Mouse (Mus musculus) NIH3T3 (cell line): ENCODE data around the gene Cyp27b1.
"Not testable (repeated sequence)": the region's sequence is repeated elsewhere in the genome, so short reads cannot be mapped to it uniquely, and the experiment has no call there.

Experiments
- DNase-seq: peaks from one replicate; pipeline ENCODE4 v3.0.0-alpha.2; 2012; ENCODE audit warnings: low read depth

Cyp27b1 gene

DNA sequence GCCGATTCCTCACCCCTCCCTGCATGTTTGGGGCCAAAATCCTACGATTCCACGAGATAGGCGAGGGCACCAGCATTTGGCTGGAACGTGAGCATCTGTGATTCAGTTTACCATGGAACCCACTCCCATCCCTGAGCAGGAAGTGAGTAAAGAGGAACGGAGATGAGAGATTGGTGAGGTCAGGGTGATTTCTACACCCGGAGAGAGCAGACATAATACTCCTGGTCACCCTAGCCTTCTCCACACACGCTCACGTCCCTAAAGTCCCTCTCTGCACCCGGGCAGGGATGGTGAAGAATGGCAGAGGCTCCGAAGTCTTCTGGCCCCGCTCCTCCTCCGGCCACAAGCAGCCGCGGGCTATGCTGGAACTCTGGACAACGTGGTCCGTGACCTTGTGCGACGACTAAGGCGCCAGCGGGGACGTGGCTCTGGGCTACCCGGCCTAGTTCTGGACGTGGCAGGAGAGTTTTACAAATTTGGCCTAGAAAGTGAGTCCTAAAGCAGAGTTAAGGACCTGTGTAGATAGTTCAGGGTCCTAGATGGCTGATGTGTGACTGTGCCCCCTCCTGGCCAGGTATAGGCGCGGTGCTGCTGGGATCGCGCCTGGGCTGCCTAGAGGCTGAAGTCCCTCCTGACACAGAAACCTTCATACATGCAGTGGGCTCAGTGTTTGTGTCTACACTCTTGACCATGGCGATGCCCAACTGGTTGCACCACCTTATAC is 1.5 kb downstream of the Cyp27b1 start:
- no peak for DNase-seq

DNA sequence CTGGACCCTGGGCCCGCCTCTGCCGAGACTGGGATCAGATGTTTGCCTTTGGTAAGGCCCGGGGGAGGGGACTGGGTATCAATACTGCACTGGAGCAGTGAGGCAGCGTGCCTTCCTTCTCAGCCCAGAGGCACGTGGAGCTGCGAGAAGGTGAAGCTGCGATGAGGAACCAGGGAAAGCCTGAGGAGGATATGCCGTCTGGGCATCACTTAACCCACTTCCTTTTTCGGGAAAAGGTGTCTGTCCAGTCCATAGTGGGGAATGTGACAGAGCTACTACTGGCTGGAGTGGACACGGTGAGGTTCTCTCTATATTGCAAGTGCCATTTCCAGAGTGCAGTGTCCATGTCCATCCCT is 2.0 kb downstream of the Cyp27b1 start:
- no peak for DNase-seq

DNA sequence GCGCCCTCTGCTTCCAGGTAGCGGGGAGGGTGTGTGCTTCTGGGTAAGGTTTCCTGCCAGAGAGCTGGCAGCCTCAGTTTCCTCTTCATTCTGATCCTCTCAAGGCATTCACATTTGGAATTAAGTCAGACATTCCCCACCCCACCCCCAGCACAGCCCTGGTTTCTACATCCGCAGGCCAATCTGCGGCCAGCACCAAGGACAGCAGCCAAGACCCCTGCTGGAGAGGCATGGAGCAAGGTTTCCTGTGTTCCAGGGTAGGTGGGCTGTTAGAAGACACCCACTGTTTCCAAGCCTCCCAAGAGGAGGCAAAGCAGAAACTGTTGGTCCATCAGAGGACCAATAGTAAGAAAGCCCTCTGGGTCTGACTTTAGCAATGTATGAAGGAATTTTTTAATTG is 6.6 kb downstream of the Cyp27b1 start:
- peak; percentile 25 for DNase-seq

DNA sequence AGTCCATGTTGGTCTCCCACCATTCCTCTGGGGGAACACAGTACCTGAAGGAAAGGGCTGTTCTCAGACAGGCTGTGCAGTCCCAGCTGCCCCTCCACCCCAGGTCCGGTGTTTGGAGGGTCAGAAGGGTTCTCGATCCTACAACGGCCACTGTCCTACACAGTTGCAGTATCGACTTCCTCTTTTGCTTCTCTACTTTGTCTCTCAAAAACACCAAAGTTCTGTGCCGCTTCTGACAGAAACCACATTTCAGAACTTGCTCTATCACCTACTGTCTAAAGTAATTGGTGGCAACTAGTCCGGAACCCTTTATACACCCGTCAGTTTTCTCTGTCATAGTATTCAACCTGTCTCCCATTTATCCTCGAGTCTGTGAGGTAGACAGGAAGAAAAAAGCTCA is 7.4 kb downstream of the Cyp27b1 start:
- DNase-seq = no peak

DNA sequence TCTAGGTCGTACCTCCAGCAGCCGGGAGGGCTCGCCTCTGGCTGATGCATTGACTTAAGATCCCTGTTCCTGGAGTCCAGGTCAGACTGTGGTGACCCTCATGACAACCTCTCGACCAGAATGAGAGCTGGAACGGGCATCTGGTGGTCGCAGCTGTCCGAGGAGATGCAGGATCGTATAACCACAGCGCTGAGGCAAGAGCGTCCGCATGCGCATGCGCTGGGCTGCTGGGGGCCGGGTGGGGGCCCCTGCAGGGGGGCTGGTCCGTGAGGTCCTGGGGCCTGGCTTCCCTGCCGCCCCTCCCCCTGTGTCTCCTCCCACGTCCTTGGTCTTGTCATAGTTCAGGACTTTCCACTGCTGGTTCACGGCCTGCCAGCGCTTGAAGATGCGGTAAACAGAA is 8.4 kb downstream of the Cyp27b1 start:
- DNase-seq = no peak

DNA sequence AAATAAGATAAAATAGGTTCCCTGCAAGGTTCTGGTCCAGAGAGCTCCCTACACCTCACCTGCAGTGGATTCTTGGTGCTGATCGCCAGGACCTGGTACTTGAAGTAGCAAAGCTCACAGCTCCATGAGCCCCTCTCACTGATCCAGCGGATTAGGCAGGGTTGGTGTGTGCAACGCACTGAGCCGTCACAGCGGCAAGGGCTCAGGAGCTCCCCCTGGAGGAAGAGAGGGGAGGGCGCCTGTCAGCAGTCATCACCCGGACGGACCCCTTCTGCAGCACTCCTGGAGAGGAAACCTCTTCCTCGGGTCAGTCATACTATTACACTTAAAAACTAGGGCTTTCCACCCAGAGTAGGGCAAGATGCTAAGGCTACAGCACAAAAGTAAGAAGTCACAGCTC is 10.1 kb downstream of the Cyp27b1 start:
- DNase-seq = peak; percentile 86

DNA sequence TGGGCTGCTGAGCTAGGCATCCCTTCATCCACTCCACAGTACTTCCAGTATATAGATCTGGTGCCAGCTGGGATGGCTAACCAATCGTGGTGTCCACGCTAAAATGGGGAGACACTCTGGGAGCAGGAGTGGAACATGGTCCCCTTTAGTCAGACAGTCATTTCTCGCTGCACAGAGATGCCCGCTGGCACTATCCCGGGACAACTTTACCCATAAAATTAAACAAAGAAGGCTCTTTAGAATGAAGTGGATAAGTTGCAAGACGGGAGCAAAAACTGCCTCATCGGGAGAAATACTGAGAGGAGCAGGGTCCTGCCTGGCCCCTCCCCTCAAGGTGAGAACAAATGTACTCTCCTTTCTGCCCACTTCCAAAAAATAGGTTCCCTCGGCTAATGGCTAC is 10.7 kb downstream of the Cyp27b1 start:
- DNase-seq = no peak

DNA sequence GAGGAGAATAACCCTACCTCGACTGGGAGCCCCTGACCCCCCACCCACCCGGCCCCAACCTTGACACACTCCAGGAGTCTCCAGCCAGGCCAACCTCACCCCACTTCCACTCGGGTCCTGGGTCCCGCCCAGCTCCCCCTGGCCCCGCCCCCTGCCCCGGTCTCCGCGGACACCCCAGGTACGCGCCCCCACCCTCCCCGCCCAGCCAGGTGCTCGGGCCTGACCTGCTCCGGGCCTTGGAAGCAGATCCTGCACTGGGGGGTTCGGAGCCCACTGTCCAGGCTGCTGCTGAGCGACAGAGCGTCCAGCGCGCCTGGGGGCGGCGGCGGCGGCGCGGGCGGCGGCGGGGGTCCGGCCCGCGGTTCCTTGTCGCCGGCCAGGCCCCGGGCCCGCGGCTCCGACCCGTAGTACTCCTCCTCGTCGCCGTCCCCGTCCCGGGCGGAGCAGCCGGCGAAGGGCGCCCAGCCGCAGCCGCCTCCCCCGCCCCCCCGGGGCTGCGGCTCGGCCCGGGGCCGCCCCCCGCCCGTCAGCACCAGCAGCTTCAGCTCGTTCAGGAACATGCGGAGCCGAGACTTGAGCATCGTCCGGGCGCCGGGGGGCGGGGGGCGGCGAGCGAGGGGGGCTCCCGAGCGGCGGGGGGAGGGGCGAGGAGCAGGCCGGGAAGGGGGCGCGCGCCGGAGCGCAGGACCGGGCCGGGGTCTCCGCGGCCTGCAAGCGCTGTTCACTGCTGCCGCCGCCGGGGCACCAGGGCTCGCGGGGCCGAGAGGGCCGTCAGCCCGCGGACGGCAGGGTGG is 11.3 kb downstream of the Cyp27b1 start:
- peak; percentile 35 for DNase-seq

DNA sequence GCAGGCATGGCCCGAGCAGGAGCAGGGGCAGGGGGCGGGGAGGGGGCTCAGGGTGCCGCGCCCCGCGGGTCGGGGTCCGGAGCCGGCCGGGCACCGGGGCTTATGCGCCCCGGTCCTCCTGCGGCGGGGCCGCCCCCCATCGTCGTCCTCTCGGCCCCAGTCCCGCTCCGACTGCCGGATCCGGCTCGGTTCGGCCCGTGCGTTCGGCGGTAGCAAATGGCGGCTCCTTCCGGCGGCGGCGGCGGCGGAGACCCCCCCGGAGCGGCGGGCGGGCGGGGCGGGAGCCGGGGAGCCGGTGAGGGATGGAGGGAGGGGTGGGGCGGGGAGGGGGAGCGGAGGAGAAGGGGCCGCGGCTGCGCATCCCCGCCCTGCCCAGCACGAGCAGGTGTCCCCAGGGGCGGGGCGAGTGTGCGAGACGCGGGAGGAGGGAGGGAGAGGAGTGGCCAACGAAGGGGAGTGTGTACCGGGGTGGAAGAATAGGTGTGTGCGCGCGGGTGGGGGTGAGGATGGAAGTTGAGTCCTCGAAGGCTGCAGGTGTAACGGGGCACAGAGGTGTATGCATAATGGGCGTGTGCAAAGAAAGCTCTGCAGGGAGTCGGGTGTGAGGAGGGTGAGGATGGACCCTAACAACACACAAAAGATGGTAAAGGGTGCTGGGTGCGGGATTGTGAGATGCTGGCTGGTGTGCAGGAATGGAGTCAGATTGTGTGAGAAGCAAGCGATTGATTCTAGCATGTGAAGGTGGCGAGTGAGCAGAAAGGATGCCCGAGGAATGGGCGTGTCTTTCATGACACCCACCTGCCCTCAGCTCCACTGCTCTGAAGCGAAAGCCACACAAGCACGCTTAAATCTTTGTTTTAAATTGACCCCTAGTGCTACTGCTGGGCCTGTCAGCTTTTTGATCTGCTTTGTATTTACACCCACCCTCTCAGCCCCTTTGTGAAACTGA is 12.2 kb downstream of the Cyp27b1 start, which contains the start of gene March9:
TSS of gene March9 (minus strand) at position 217 of the 949 bp plus-strand sequence.
- peak; percentile 70 for DNase-seq

DNA sequence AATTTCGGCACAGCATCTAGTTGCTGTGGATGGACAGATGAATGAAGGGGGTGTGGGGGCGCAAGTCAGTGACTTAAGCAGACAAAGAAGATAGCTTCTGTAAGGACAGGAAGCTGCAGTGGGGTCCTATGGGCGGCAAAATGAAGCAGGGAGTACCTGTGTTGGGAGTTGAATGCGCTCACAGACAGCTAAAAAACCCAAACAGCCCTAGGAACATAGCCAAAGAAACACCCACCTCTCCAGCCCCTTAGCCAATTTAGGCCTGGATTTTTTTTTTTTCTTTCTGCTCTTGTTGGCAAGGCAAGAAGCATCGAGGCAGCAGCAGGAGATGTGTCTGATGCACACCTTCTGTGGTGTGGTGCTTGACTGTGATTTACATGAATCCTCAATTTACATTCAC is 13.0 kb downstream of the Cyp27b1 start:
- DNase-seq = no peak

DNA sequence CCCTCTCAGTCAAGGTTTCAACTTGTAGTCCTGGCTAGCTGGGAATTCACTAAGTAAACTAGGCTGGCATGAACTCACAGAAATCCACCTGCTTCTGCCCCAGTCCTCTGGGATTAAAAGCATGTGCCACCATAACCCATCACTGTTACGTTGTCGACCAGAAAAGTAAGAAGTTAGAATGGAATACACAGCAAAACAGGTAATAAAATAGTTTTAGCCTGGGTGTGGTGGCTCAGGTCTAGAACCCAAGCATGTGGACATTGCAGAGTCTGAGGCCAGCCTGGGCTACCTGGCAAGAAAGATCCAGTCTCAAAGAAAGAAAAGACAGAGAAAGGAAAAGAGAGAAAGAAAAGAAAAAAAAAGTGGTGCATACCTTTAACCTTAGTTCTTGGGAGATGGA is 13.5 kb downstream of the Cyp27b1 start:
- DNase-seq = no peak

DNA sequence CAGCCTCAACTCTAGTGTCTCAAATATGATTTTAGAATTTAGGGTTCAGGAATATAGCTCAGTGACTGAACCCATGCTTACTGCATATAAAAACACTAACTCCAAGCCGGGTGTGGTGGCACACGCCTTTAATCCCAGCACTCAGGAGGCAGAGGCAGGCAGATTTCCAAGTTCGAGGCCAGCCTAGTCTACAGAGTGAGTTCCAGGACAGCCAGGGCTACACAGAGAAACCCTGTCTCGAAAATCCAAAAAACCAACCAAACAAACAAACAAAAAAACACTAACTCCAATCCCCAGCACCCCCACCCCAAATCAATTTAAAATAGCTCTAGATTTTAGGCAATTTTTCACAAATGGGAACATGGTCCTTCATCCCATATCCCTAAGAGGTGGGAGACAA is 14.1 kb downstream of the Cyp27b1 start:
- not testable (repeated sequence) for DNase-seq

DNA sequence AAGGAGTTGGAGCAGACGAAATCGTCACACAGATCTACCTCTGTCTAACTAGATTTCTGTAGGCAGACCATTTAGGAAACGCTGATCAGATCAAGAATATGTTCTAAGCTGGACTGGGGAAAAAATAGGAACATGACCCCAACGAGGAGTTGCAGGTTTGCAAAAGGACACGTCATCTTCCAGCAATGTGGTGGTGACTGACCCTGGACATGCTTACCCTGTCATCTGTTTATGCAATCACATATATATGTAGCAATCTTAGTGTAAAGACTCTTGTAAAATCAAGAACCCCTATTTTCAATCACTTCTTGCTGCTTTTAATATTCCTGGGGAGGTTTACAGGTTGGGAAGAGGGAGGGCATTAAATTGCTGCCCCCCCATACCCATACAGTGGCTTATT is 14.5 kb downstream of the Cyp27b1 start:
- DNase-seq = peak; percentile 73

DNA sequence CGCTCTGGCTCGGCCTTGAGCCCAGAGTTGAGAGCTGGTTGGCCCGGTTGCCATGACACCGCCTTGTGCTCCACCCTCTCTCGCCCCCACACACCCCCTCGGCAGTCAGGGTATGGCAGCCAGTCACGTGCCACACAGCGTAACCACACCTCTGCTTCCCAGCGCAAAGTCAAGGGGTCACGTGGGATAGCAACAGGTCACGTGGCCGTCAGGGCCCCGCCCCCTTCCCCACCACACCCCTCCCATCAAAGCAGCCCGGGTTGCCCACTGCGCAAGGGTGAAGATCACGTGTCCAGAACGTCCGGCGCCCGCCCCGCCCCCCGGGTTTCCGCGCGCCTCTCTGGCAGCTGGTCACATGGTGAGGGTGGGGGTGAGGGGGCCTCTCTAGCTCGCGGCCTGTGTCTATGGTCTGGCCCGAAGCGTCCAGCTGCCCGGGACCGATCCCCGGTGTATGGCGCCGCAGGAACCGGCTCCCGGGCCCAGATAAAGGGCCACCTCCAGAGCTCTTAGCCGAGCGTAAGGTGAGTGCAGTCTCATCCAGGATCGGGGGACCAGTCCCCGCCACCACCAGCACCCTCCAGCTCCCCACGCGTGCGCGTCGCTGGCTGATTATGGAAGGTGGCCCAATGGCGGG is 15.3 kb downstream of the Cyp27b1 start, which contains the start of gene Cdk4:
TSS of gene Cdk4 (plus strand) at position 296 of the 634 bp plus-strand sequence.
- peak; percentile 99 for DNase-seq

DNA sequence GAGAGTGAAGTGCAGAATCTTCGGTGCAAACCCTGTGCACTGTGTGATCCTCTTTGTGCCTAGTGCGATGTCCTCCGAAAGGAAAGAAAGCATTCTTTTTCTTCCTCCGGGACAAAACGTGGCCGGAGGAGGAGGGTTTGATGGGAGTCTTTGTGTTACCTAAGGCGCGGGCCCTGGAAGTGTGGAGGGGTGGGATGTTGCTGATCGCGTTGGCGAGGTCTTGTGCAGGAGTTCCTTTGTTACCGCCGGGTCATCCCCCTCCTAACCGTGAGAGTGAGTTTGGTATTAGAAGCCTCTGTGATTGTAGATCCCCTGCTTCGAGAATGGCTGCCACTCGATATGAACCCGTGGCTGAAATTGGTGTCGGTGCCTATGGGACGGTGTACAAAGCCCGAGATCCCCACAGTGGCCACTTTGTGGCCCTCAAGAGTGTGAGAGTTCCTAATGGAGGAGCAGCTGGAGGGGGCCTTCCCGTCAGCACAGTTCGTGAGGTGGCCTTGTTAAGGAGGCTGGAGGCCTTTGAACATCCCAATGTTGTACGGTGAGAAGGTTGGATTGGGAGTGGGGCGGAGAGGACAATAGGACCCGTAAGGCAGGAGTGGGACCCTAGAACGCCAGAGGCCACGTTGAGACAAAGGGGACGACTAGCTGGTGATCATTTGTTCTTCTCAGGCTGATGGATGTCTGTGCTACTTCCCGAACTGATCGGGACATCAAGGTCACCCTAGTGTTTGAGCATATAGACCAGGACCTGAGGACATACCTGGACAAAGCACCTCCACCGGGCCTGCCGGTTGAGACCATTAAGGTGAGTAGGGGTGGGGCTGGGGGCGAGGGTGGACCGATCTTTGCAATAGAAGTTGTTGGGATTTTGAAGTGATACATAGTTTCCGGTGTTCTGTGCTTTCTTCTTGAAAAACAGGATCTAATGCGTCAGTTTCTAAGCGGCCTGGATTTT is 16.1 kb downstream of the Cyp27b1 start:
- peak; percentile 53 for DNase-seq

DNA sequence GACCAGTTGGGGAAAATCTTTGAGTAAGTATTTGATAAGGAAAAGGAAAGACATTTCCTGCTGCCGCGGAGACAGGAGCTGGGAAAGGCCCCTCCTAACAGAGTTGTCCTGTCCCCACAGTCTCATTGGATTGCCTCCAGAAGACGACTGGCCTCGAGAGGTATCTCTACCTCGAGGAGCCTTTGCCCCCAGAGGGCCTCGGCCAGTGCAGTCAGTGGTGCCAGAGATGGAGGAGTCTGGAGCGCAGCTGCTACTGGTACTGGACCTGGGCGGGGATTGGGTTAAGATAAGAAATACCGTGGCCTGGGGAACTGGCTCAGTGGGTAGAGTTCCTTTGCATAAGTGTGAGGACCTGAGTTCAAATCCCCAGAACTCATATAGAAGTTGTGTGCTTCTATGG is 17.9 kb downstream of the Cyp27b1 start:
- no peak for DNase-seq

DNA sequence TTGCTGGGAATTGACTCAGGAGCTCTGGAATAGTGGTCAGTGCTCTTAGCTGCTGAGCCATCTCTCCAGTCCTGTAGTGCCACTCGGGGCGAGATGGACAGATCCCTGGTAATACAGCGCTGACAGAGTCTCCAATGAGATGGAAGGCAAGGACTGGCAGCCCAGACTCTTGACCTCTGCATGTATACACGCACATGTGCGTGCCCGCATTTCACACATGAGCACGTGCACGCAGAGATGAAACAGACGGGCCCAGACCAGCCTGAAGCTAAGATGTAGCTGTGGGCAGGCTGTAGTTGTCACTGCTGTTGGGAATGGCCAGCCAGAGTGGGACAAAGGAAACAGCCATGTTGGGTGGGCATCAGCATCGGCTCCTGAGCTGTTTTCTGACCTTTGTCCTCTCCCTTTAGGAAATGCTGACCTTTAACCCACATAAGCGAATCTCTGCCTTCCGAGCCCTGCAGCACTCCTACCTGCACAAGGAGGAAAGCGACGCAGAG is 18.5 kb downstream of the Cyp27b1 start:
- no peak for DNase-seq

DNA sequence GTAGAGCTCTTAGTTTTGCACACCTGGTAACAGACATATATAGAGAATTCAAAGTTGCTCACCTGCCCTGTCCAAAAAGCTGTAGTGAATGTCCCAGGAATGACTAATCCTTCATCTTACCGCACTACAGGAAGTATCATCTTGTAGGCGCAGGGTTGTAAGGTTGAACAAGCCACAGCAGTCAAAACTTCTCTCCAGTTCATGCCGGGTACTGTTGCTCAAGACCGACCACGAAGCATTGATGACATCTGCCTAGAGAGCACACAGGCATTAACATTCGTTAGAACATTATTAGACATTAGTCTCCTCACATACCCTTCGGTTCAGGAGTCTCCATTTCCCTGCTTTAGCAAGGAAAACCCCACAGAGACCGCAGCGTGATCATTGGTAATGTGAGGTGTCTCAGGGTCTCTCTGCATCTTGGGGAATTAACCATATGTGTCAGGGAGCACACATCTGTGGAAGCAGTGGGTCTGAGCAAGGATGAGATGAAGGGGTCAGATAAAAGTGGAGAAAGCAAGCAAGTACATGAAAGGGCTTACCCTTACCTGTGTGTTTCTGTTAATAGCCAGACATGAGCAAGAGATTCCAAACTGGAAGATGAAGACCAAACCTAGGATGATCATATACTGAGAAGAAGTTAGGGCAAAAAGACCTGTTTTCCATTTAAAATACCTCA is 20.4 kb downstream of the Cyp27b1 start:
- DNase-seq = peak; percentile 41

DNA sequence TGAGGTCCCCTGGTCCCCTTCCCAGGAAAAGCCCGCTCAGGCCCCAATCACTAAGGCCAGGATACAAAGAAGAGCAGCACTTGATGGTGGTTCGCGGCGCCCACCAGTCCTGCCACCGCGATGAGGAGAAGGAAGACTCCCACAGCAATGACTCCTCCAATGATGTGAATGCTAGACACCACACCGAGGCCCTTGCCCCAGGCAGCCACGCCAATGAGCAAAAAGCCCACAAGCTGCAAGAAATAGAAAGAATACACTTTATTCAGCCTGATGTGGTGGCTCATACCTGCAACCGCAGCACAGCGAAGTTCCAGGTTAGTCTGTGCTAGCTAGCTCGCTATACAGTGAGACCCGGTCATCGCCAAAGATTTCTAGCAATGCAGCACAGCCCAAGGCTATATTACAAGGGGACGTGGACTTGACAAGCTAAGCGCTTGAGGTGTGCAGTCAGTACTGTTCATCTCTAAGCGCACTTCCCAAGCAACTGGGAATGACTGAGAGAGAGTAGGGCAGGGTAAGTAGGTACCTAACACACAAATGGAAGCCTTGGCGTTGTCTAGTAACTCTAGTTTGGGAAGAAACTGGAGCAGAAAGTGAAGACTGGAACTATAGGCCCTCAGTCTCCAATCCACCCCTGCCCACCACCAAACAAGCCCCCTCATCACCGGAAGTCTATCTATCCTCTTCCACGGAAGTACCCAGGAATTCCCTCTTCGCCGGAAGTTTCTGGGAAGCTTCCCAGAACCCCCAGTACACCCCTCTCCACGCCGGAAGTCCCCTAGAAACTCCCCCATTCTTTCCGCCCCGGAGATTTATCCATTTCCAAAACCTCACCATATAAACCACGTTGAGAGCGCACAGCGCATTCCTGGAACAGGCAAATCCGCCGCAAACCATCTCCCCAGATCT is 21.5 kb downstream of the Cyp27b1 start:
- DNase-seq = peak; percentile 55
